Mouse (Mus musculus) MEL (cell line): Measurements from ENCODE around the gene Pttg1ip.

Experiments used
- CTCF ChIP-seq, 3 experiments: IDR thresholded peaks in 2 of 3; conservative IDR thresholded peaks in 1 of 3; 2 replicates each; pipeline ENCODE4 v1.5.1; 2011 to 2012; ENCODE audit warnings: low read length in 3 of 3, low read depth in 2 of 3, mild to moderate bottlenecking in 2 of 3, improper control_type of control experiment in 1 of 3, inconsistent platforms in 1 of 3, mixed read lengths in 1 of 3, moderate library complexity in 1 of 3; ENCODE audit not compliant: control insufficient read depth in 1 of 3, insufficient read depth in 1 of 3, poor library complexity in 1 of 3, severe bottlenecking in 1 of 3
- EP300 ChIP-seq, 2 experiments: IDR thresholded peaks; 2 replicates each; pipeline ENCODE4 v1.6.1; 2011; ENCODE audit warnings: improper control_type of control experiment in 2 of 2, low read length in 2 of 2, low read depth in 1 of 2, mild to moderate bottlenecking in 1 of 2
- ETS1 ChIP-seq: IDR thresholded peaks from 2 replicates; pipeline ENCODE4 v1.6.1; 2012; ENCODE audit warnings: low read depth, mild to moderate bottlenecking, inconsistent platforms, low read length, improper control_type of control experiment, moderate library complexity
- MAX ChIP-seq: IDR thresholded peaks from 2 replicates; pipeline ENCODE4 v1.6.1; 2011; ENCODE audit warnings: low read length, improper control_type of control experiment
- MEF2A ChIP-seq: IDR thresholded peaks from 2 replicates; pipeline ENCODE4 v1.6.1; 2014; ENCODE audit warnings: low read depth, mild to moderate bottlenecking, inconsistent platforms, low read length, improper control_type of control experiment; ENCODE audit not compliant: poor library complexity, insufficient replicate concordance, severe bottlenecking; ENCODE audit errors: extremely low read depth
- MXI1 ChIP-seq: IDR thresholded peaks from 2 replicates; pipeline ENCODE4 v1.6.1; 2011; ENCODE audit warnings: mild to moderate bottlenecking, low read depth, low read length, improper control_type of control experiment
- POLR2A ChIP-seq, 2 experiments: IDR thresholded peaks; 2 replicates each; pipeline ENCODE4 v1.6.1; 2011 to 2012; ENCODE audit warnings: low read length in 2 of 2, mild to moderate bottlenecking in 2 of 2, control low read depth in 1 of 2, improper control_type of control experiment in 1 of 2, low read depth in 1 of 2, moderate library complexity in 1 of 2; ENCODE audit not compliant: control insufficient read depth in 1 of 2, insufficient read depth in 1 of 2, poor library complexity in 1 of 2
- USF2 ChIP-seq, 2 experiments: IDR thresholded peaks; 2 replicates each; pipeline ENCODE4 v1.6.1; 2011 to 2012; ENCODE audit warnings: improper control_type of control experiment in 2 of 2, low read length in 2 of 2, borderline replicate concordance in 1 of 2, inconsistent platforms in 1 of 2, low read depth in 1 of 2, mild to moderate bottlenecking in 1 of 2; ENCODE audit not compliant: insufficient read depth in 1 of 2

DNA sequence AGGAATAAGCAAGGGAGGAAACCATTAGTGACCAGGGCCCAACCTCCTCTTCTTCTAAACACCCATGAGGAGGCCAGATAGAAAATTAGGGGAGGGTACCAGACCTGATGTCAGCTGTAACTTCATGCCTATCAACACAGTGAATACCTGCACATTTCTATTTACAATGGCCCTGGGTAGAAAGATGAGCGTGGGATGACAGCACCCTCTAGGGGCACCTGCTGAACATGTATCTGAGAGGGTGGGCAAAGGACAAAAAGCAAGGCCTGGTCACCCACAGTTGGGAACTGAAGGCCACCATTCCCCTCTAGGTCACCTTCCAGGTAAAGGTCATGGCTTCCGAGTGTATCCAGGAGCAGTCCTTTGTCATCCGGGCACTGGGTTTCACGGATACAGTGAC, 23.9 kb upstream of the Pttg1ip start:
- TF ChIP-seq CTCF (IDR thresholded peaks at IDR 0.05 in 2 of 3, conservative IDR thresholded peaks at IDR 0.05 in 1 of 3; ENCODE audit: control insufficient read depth in 1 of 3, insufficient read depth in 1 of 3, low read depth in 2 of 3, low read length in 3 of 3, poor library complexity in 1 of 3, severe bottlenecking in 1 of 3) (peak; percentile 14 to 39 (median 34); a peak in 4 of 6 replicates), ETS1 (no peak), MXI1 (no peak), POLR2A (IDR thresholded peaks at IDR 0.05; ENCODE audit: control insufficient read depth in 1 of 2, insufficient read depth in 1 of 2, low read depth in 1 of 2, low read length in 2 of 2, poor library complexity in 1 of 2) (no peak), EP300 (IDR thresholded peaks at IDR 0.05; ENCODE audit: low read depth in 1 of 2, low read length in 2 of 2) (no peak), MEF2A (no peak), MAX (no peak), USF2 (IDR thresholded peaks at IDR 0.05; ENCODE audit: borderline replicate concordance in 1 of 2, insufficient read depth in 1 of 2, low read depth in 1 of 2, low read length in 2 of 2) (no peak)
